Mouse (Mus musculus): ENCODE results near the gene Whamm. TPM values are rescaled to one million over a fixed set of nuclear protein-coding genes. Genes with fewer than 3 reads are reported as not detected.

The Whamm gene
- polyA plus RNA-seq, 1 experiment from 2014 or later, result 5.2 TPM

DNA sequence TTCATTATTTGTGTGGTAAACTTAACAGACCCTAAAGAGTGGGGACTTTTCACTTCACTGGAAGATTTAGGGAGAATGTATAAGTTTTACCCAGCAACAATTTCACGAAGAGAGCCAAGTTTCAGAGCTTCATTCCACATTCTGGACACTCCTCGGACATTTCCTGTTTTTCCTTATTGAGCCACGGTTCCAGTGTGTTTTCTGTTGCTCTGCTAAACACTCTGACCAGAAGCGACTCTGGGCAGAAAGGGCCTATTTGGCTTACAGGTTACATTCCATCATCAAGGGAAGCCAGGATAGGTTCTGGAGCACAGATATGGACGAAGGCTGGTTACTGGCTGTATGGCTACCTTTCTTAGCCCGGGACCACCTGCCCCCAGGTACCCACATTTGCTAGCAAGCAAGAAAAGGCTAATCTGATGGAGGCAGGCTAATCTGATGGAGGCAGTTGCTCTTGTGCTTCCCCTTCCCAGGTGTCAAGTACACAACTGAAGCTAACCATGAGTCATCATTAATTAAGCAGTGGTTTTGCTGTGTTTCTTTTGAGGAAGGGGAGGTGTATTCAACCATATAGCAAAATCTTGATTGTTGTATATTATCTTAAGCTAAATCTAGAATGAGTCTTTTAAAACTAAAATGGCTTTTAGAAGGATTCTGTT is 1.7 kb downstream of the Whamm start:
- Histone ChIP-seq H3K4me2 (ENCODE audit: low read depth, low read length) (no peak overlapping the region), H3K9ac (replicated peaks; ENCODE audit: low read length) (no peak overlapping the region), H3K27me3 (ENCODE audit: control insufficient read depth, insufficient read depth, low read length) (no peaks in the 10 kb centered on the region), H3K4me3 (ENCODE audit: low read depth, low read length) (no peak overlapping the region), H3K36me3 (replicated peaks; ENCODE audit: control insufficient read depth, insufficient read depth, low read depth, low read length) (no peaks in the 10 kb centered on the region), H3K27ac (replicated peaks; ENCODE audit: low read depth, low read length) (no peak overlapping the region), H3K4me1 (ENCODE audit: control insufficient read depth, insufficient read depth, low read length) (peaks cover 4% of the 10 kb centered on the region; the same call in 1 of the 2 replicates), H3K9me3 (replicated peaks; ENCODE audit: control insufficient read depth, low read length) (no peaks in the 10 kb centered on the region)
- no peak for ATAC-seq (replicated peaks; ENCODE audit: insufficient number of reproducible peaks, low FRiP score, low TSS enrichment, low read depth)
- WGBS, result 78% methylated on average over 6 of the region's 6 CpGs
- no peak for DNase-seq (ENCODE audit: low spot score)

GRCm38 (mm10) chr7:81573397-81573796 is 2.3 kb downstream of the Whamm start:
- H3K36me3 ChIP-seq (replicated peaks; ENCODE audit: control insufficient read depth, insufficient read depth, low read depth, low read length), result no peaks in the 10 kb centered on the region
- no peak for DNase-seq (ENCODE audit: low spot score)
- H3K27me3 ChIP-seq (ENCODE audit: control insufficient read depth, insufficient read depth, low read length), result no peaks in the 10 kb centered on the region
- H3K4me2 ChIP-seq (ENCODE audit: low read depth, low read length), result no peak overlapping the region
- H3K9me3 ChIP-seq (replicated peaks; ENCODE audit: control insufficient read depth, low read length), result no peaks in the 10 kb centered on the region
- WGBS, result 90% methylated on average over 6 of the region's 6 CpGs
- H3K9ac ChIP-seq (replicated peaks; ENCODE audit: low read length), result no peak overlapping the region
- peaks cover 4% of the 10 kb centered on the region; the same call in 1 of the 2 replicates for H3K4me1 ChIP-seq (ENCODE audit: control insufficient read depth, insufficient read depth, low read length)
- ATAC-seq (replicated peaks; ENCODE audit: insufficient number of reproducible peaks, low FRiP score, low TSS enrichment, low read depth), result no peak
- no peak overlapping the region for H3K4me3 ChIP-seq (ENCODE audit: low read depth, low read length)
- H3K27ac ChIP-seq (replicated peaks; ENCODE audit: low read depth, low read length), result no peak overlapping the region

GRCm38 (mm10) chr7:81573821-81574220 is 2.8 kb downstream of the Whamm start:
- Histone ChIP-seq H3K9me3 (replicated peaks; ENCODE audit: control insufficient read depth, low read length) (no peaks in the 10 kb centered on the region), H3K27me3 (ENCODE audit: control insufficient read depth, insufficient read depth, low read length) (no peaks in the 10 kb centered on the region), H3K27ac (replicated peaks; ENCODE audit: low read depth, low read length) (no peak overlapping the region), H3K36me3 (replicated peaks; ENCODE audit: control insufficient read depth, insufficient read depth, low read depth, low read length) (no peaks in the 10 kb centered on the region), H3K4me2 (ENCODE audit: low read depth, low read length) (no peak overlapping the region), H3K4me3 (ENCODE audit: low read depth, low read length) (no peak overlapping the region), H3K9ac (replicated peaks; ENCODE audit: low read length) (no peak overlapping the region), H3K4me1 (ENCODE audit: control insufficient read depth, insufficient read depth, low read length) (peaks cover 4% of the 10 kb centered on the region; the same call in 1 of the 2 replicates)
- 94% methylated on average over 9 of the region's 9 CpGs for WGBS
- no peak for ATAC-seq (replicated peaks; ENCODE audit: insufficient number of reproducible peaks, low FRiP score, low TSS enrichment, low read depth)
- DNase-seq (ENCODE audit: low spot score), result no peak

DNA sequence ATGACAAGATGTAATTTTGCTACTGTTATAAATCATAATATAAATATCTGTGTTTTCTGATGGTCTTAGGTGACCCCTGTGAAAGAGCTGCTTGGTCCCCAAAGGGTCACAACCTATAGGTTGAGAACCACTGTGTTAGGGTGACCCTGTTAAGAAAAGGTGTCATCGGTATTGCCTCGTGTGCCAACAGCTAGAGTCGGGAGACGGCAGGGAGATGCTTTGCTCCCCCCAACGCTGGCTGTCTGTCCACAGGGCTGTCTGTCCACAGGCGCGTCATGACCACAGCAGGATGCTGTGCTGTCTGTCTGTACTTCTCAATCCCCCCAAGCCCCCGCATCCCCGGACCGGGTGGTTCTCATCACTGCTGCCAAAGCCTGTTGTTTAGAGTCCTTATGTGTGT is 4.5 kb downstream of the Whamm start:
- Histone ChIP-seq H3K27ac (replicated peaks; ENCODE audit: low read depth, low read length) (no peak overlapping the region), H3K27me3 (ENCODE audit: control insufficient read depth, insufficient read depth, low read length) (no peaks in the 10 kb centered on the region), H3K4me3 (ENCODE audit: low read depth, low read length) (no peak overlapping the region), H3K9ac (replicated peaks; ENCODE audit: low read length) (no peak overlapping the region), H3K9me3 (replicated peaks; ENCODE audit: control insufficient read depth, low read length) (no peaks in the 10 kb centered on the region), H3K36me3 (replicated peaks; ENCODE audit: control insufficient read depth, insufficient read depth, low read depth, low read length) (no peaks in the 10 kb centered on the region), H3K4me1 (ENCODE audit: control insufficient read depth, insufficient read depth, low read length) (peaks cover 4% of the 10 kb centered on the region; the same call in 1 of the 2 replicates), H3K4me2 (ENCODE audit: low read depth, low read length) (no peak overlapping the region)
- ATAC-seq (replicated peaks; ENCODE audit: insufficient number of reproducible peaks, low FRiP score, low TSS enrichment, low read depth) (no peak), DNase-seq (ENCODE audit: low spot score) (no peak)
- WGBS, result 90% methylated on average over 10 of the region's 10 CpGs

- Histone ChIP-seq H3K4me3 (ENCODE audit: low read depth, low read length) (no peak overlapping the region), H3K9ac (replicated peaks; ENCODE audit: low read length) (no peak overlapping the region), H3K9me3 (replicated peaks; ENCODE audit: control insufficient read depth, low read length) (no peaks in the 10 kb centered on the region), H3K27me3 (ENCODE audit: control insufficient read depth, insufficient read depth, low read length) (no peaks in the 10 kb centered on the region), H3K4me1 (ENCODE audit: control insufficient read depth, insufficient read depth, low read length) (no peaks in the 10 kb centered on the region), H3K27ac (replicated peaks; ENCODE audit: low read depth, low read length) (no peak overlapping the region), H3K36me3 (replicated peaks; ENCODE audit: control insufficient read depth, insufficient read depth, low read depth, low read length) (no peaks in the 10 kb centered on the region), H3K4me2 (ENCODE audit: low read depth, low read length) (no peak overlapping the region)
- ATAC-seq (replicated peaks; ENCODE audit: insufficient number of reproducible peaks, low FRiP score, low TSS enrichment, low read depth) (no peak), DNase-seq (ENCODE audit: low spot score) (no peak)
- 91% methylated on average over 3 of the region's 3 CpGs for WGBS
These were observed 6.8 kb downstream of the Whamm start for GRCm38 (mm10) chr7:81577872-81578271.

DNA sequence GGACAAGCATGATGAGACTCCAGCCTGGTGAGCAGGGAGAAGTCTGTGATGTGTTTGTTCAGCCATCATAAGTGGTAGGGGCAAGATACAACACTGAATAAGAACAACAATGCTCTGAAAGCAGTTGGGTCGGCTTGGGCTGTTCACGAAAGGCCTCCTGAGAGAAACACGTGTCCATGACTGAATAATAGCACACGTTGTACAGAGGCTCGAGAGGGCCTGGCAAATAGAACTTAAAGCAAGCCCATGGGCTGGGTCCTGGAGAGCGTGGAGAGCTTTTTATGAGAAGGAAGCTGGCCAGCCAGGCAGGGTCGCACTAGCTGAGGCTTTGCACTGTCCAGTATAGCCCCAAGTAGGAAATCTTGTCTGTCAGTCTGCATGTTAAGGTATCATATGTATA is 7.3 kb downstream of the Whamm start:
- H3K36me3 ChIP-seq (replicated peaks; ENCODE audit: control insufficient read depth, insufficient read depth, low read depth, low read length), result no peaks in the 10 kb centered on the region
- H3K27me3 ChIP-seq (ENCODE audit: control insufficient read depth, insufficient read depth, low read length), result no peaks in the 10 kb centered on the region
- H3K4me1 ChIP-seq (ENCODE audit: control insufficient read depth, insufficient read depth, low read length), result no peaks in the 10 kb centered on the region
- WGBS, result 89% methylated on average over 7 of the region's 7 CpGs
- H3K9me3 ChIP-seq (replicated peaks; ENCODE audit: control insufficient read depth, low read length), result no peaks in the 10 kb centered on the region
- no peak overlapping the region for H3K4me2 ChIP-seq (ENCODE audit: low read depth, low read length)
- ATAC-seq (replicated peaks; ENCODE audit: insufficient number of reproducible peaks, low FRiP score, low TSS enrichment, low read depth), result no peak
- no peak overlapping the region for H3K9ac ChIP-seq (replicated peaks; ENCODE audit: low read length)
- H3K4me3 ChIP-seq (ENCODE audit: low read depth, low read length), result no peak overlapping the region
- DNase-seq (ENCODE audit: low spot score), result no peak
- no peak overlapping the region for H3K27ac ChIP-seq (replicated peaks; ENCODE audit: low read depth, low read length)

DNA sequence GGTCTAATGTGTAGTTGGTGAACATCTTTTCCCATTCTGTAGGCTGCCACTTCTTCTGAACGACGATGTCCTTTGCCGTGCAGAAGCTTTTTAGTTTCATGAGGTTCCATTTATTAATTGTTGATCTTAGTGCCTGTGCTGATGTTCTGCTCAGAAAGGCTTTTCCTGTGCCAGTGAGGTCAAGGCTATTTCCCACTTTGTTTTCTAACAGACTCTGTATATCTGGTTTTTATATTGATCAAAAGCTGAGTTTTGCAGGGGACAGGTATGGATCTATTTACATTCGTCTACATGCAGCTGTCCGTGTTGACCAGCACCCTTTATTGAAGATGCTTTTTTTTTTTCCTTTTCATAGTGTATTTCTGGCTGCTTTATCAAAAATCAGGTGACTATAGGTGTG is 8.2 kb downstream of the Whamm start:
- Histone ChIP-seq H3K4me2 (ENCODE audit: low read depth, low read length) (no peak overlapping the region), H3K36me3 (replicated peaks; ENCODE audit: control insufficient read depth, insufficient read depth, low read depth, low read length) (no peaks in the 10 kb centered on the region), H3K9ac (replicated peaks; ENCODE audit: low read length) (no peak overlapping the region), H3K4me3 (ENCODE audit: low read depth, low read length) (no peak overlapping the region), H3K27ac (replicated peaks; ENCODE audit: low read depth, low read length) (no peak overlapping the region), H3K4me1 (ENCODE audit: control insufficient read depth, insufficient read depth, low read length) (no peaks in the 10 kb centered on the region), H3K27me3 (ENCODE audit: control insufficient read depth, insufficient read depth, low read length) (no peaks in the 10 kb centered on the region), H3K9me3 (replicated peaks; ENCODE audit: control insufficient read depth, low read length) (no peaks in the 10 kb centered on the region)
- 95% methylated on average over 5 of the region's 5 CpGs for WGBS
- DNase-seq (ENCODE audit: low spot score) (no peak), ATAC-seq (replicated peaks; ENCODE audit: insufficient number of reproducible peaks, low FRiP score, low TSS enrichment, low read depth) (no peak)

- no peak overlapping the region for H3K9ac ChIP-seq (replicated peaks; ENCODE audit: low read length)
- H3K36me3 ChIP-seq (replicated peaks; ENCODE audit: control insufficient read depth, insufficient read depth, low read depth, low read length), result no peaks in the 10 kb centered on the region
- H3K27me3 ChIP-seq (ENCODE audit: control insufficient read depth, insufficient read depth, low read length), result no peaks in the 10 kb centered on the region
- 65% methylated on average over 3 of the region's 3 CpGs for WGBS
- no peak overlapping the region for H3K4me3 ChIP-seq (ENCODE audit: low read depth, low read length)
- H3K4me1 ChIP-seq (ENCODE audit: control insufficient read depth, insufficient read depth, low read length), result no peaks in the 10 kb centered on the region
- ATAC-seq (replicated peaks; ENCODE audit: insufficient number of reproducible peaks, low FRiP score, low TSS enrichment, low read depth) (no peak), DNase-seq (ENCODE audit: low spot score) (no peak)
- no peak overlapping the region for H3K27ac ChIP-seq (replicated peaks; ENCODE audit: low read depth, low read length)
- H3K9me3 ChIP-seq (replicated peaks; ENCODE audit: control insufficient read depth, low read length), result no peaks in the 10 kb centered on the region
- no peak overlapping the region for H3K4me2 ChIP-seq (ENCODE audit: low read depth, low read length)
These were observed 12.4 kb downstream of the Whamm start for GRCm38 (mm10) chr7:81583512-81583911.

All from embryonic facial prominence, embryonic 11.5 days (tissue).